Mouse (Mus musculus): Measurements from ENCODE around the gene Rrp9. TPM values are rescaled to one million over a fixed set of nuclear protein-coding genes. Genes with fewer than 3 reads are reported as not detected.

The Rrp9 gene
- total and polyA plus RNA-seq, 2 experiments from 2014 or later = 21.0 to 54.6 TPM

DNA sequence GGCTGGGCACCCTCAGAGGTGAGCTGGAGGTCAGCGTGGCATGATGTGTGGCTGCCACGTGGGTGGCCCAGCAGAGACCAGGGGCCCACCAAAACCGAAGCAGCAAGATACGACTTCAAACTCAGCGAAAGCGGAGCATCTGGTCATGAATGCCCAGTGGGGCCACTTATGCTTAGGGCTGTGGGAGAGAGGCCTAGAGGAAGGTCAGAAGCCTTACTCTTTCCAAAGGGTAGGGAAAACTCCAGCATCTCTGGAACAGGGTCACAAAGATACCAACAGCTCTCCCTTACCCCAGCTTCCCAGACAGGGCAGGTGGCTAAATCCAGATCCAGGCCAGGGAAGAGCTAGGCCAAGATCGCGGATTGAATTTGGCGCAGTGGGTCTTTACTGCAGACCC, 18.6 kb upstream of the Rrp9 start:
- Histone ChIP-seq H3K9me3 (replicated peaks; ENCODE audit: control insufficient read depth, low read length) (no peaks in the 10 kb centered on the region), H3K9ac (replicated peaks; ENCODE audit: low read depth, low read length) (no peak overlapping the region; the same call in 1 of the 2 replicates), H3K4me3 (ENCODE audit: low read depth, low read length) (no peak overlapping the region), H3K4me2 (ENCODE audit: low read depth, low read length) (no peak overlapping the region), H3K4me1 (ENCODE audit: control insufficient read depth, insufficient read depth) (peaks cover 46% of the 10 kb centered on the region), H3K27ac (ENCODE audit: low read depth) (peak overlapping the region; percentile 18), H3K36me3 (replicated peaks; ENCODE audit: control insufficient read depth, insufficient read depth, low read length) (peaks cover 17% of the 10 kb centered on the region), H3K27me3 (ENCODE audit: control insufficient read depth, insufficient read depth, low read length) (no peaks in the 10 kb centered on the region)
- no peak for TF ChIP-seq CTCF (IDR thresholded peaks at IDR 0.05; ENCODE audit: low read depth)
- TF ChIP-seq EP300 (IDR thresholded peaks at IDR 0.05; ENCODE audit: low read depth) = no peak
- ATAC-seq (ENCODE audit: insufficient read depth, low read depth) (no peak), DNase-seq (ENCODE audit: low spot score) (no peak)
- 54% methylated on average over 9 of the region's 9 CpGs for WGBS

DNA sequence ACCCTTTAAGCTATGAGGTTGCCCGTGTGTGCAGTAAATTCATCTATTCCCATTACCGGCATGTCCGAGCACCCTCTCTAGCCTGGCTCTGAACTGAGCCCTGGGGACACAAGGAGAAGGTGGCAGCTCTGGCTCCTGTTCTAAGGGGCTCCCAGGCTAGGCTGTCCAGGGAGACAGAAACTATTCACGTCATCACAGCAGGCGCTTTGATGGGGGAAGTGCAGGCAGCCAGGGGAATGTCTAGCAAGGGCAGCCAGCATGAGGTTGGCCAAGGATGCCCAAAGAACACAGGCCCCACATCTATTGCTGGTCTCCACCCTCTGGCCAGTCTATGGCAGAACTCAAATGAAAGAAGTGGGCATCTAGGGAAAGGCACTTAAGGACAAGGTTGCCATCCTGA, 17.8 kb upstream of the Rrp9 start:
- H3K4me1 ChIP-seq (ENCODE audit: control insufficient read depth, insufficient read depth) = peaks cover 41% of the 10 kb centered on the region

DNA sequence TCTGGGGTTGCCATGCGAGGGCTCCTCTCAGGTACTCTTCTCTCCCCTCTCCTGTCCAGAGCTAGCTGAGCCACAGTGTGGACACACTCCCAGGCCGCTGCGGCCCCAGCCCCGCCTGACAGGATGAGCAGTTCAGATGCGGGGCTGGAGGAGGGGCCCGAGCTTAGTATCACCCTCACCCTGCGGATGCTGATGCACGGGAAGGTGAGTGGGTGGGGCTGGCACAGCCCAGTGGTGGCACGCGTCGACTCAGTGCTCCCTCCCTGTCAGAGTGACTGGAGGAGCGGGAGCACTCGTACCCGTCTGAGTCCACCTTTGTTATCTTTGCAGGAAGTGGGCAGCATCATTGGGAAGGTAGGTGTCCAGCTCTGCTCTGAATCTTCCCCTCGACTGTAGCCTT, 15.8 kb upstream of the Rrp9 start:
- Histone ChIP-seq H3K9ac (replicated peaks; ENCODE audit: low read depth, low read length) (no peak overlapping the region), H3K9me3 (replicated peaks; ENCODE audit: control insufficient read depth, low read length) (no peaks in the 10 kb centered on the region), H3K27me3 (ENCODE audit: control insufficient read depth, insufficient read depth, low read length) (no peaks in the 10 kb centered on the region), H3K4me3 (ENCODE audit: low read depth, low read length) (no peak overlapping the region), H3K4me1 (ENCODE audit: control insufficient read depth, insufficient read depth) (peaks cover 32% of the 10 kb centered on the region), H3K4me2 (ENCODE audit: low read depth, low read length) (no peak overlapping the region), H3K27ac (ENCODE audit: low read depth) (no peak overlapping the region), H3K36me3 (replicated peaks; ENCODE audit: control insufficient read depth, insufficient read depth, low read length) (peaks cover 33% of the 10 kb centered on the region)
- ATAC-seq (ENCODE audit: insufficient read depth, low read depth) (no peak), DNase-seq (ENCODE audit: low spot score) (no peak)
- TF ChIP-seq EP300 (IDR thresholded peaks at IDR 0.05; ENCODE audit: low read depth) (no peak), CTCF (IDR thresholded peaks at IDR 0.05; ENCODE audit: low read depth) (no peak)
- WGBS = 78% methylated on average over 15 of the region's 15 CpGs

More for the DNA sequence above, 17.8 kb upstream of the Rrp9 start:
- Histone ChIP-seq H3K36me3 (replicated peaks; ENCODE audit: control insufficient read depth, insufficient read depth, low read length) (peaks cover 23% of the 10 kb centered on the region), H3K4me2 (ENCODE audit: low read depth, low read length) (no peak overlapping the region), H3K27me3 (ENCODE audit: control insufficient read depth, insufficient read depth, low read length) (no peaks in the 10 kb centered on the region), H3K9ac (replicated peaks; ENCODE audit: low read depth, low read length) (no peak overlapping the region), H3K27ac (ENCODE audit: low read depth) (peak overlapping the region; percentile 18; the same call in 1 of the 2 replicates), H3K4me3 (ENCODE audit: low read depth, low read length) (no peak overlapping the region), H3K9me3 (replicated peaks; ENCODE audit: control insufficient read depth, low read length) (no peaks in the 10 kb centered on the region)
- DNase-seq (ENCODE audit: low spot score) = no peak
- no peak for ATAC-seq (ENCODE audit: insufficient read depth, low read depth)
- TF ChIP-seq EP300 (IDR thresholded peaks at IDR 0.05; ENCODE audit: low read depth) = no peak
- no peak for TF ChIP-seq CTCF (IDR thresholded peaks at IDR 0.05; ENCODE audit: low read depth)
- 57% methylated on average over 5 of the region's 5 CpGs for WGBS

DNA sequence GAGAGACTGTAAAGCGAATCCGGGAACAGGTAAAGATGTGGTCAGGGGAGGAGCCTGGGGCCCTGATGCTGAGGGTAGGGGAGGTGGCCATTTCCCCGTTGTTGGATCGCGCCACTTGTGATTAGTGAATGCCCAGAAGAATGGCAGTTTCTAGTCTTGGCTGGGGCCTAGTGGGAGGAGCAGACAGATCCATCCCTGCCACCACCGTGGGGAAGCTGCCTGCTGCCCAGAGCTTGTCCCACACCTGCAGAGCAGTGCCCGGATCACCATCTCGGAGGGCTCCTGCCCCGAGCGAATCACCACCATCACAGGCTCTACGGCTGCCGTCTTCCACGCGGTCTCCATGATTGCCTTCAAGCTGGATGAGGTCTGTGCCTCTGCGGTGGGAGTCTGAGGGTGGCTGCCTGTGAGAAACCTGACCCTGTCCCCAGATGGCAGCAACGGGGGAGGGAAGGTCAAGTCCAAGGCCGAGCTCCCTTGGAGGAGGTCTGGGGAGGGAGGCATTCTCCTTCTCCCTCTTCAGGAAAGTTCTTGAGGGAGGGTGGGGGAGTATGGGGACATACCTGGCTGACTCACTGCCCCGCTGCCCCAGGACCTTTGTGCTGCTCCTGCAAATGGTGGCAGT, 15.2 kb upstream of the Rrp9 start:
- no peak overlapping the region for H3K4me3 ChIP-seq (ENCODE audit: low read depth, low read length)
- no peak for DNase-seq (ENCODE audit: low spot score)
- no peak for ATAC-seq (ENCODE audit: insufficient read depth, low read depth)
- WGBS = 83% methylated on average over 18 of the region's 18 CpGs
- no peaks in the 10 kb centered on the region for H3K27me3 ChIP-seq (ENCODE audit: control insufficient read depth, insufficient read depth, low read length)
- H3K36me3 ChIP-seq (replicated peaks; ENCODE audit: control insufficient read depth, insufficient read depth, low read length) = peaks cover 33% of the 10 kb centered on the region
- H3K9me3 ChIP-seq (replicated peaks; ENCODE audit: control insufficient read depth, low read length) = no peaks in the 10 kb centered on the region
- H3K27ac ChIP-seq (ENCODE audit: low read depth) = no peak overlapping the region
- TF ChIP-seq EP300 (IDR thresholded peaks at IDR 0.05; ENCODE audit: low read depth) (no peak), CTCF (IDR thresholded peaks at IDR 0.05; ENCODE audit: low read depth) (no peak)
- peaks cover 31% of the 10 kb centered on the region for H3K4me1 ChIP-seq (ENCODE audit: control insufficient read depth, insufficient read depth)
- H3K4me2 ChIP-seq (ENCODE audit: low read depth, low read length) = no peak overlapping the region
- no peak overlapping the region for H3K9ac ChIP-seq (replicated peaks; ENCODE audit: low read depth, low read length)

DNA sequence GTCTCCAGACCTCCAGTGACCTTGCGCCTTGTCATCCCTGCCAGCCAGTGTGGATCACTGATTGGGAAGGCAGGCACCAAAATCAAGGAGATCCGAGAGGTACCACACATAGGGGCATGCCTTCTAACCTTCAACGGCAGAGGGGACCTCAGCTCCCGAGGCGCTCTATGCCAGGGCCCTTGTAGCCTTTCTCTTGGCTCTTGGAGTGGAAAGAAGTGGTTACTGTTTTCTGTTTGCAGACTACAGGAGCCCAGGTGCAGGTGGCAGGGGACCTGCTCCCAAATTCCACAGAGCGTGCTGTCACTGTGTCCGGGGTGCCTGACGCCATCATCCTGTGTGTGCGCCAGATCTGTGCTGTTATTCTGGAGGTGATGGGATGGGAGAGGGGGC, 14.7 kb upstream of the Rrp9 start:
- no peak overlapping the region for H3K9ac ChIP-seq (replicated peaks; ENCODE audit: low read depth, low read length)
- TF ChIP-seq CTCF (IDR thresholded peaks at IDR 0.05; ENCODE audit: low read depth) (no peak), EP300 (IDR thresholded peaks at IDR 0.05; ENCODE audit: low read depth) (no peak)
- ATAC-seq (ENCODE audit: insufficient read depth, low read depth) (no peak), DNase-seq (ENCODE audit: low spot score) (no peak)
- H3K4me3 ChIP-seq (ENCODE audit: low read depth, low read length) = no peak overlapping the region
- 85% methylated on average over 9 of the region's 9 CpGs for WGBS
- peaks cover 5% of the 10 kb centered on the region; the same call in 1 of the 2 replicates for H3K27me3 ChIP-seq (ENCODE audit: control insufficient read depth, insufficient read depth, low read length)
- H3K4me2 ChIP-seq (ENCODE audit: low read depth, low read length) = no peak overlapping the region
- peaks cover 33% of the 10 kb centered on the region for H3K36me3 ChIP-seq (replicated peaks; ENCODE audit: control insufficient read depth, insufficient read depth, low read length)
- peaks cover 28% of the 10 kb centered on the region for H3K4me1 ChIP-seq (ENCODE audit: control insufficient read depth, insufficient read depth)
- no peaks in the 10 kb centered on the region for H3K9me3 ChIP-seq (replicated peaks; ENCODE audit: control insufficient read depth, low read length)
- no peak overlapping the region for H3K27ac ChIP-seq (ENCODE audit: low read depth)

Measured in heart, postnatal 0 days (tissue).